Mouse (Mus musculus): ENCODE results near the gene Ctsz.

Ctsz gene

DNA sequence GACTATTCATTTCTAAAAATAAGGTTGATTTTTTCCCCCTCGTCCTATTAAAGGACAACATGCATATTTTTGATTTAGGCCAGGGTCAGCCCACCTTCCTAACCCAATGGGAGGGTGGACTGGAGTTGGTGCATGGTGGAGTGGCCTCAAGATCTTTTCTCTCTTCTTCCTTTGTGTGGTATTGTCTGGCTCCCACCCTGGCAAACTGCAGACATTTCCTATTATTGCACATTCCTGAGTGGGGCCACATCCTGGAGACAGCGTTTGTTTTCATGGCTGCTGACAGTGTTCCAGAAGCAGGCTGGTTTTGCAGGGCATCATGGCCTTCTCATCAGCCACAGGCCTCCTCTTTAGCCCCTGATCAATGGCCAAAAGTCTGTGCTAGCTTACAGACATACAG lies 4.2 kb upstream of the Ctsz start:
- in situ Hi-C loops (cut with MboI, MseI): no loop called here

DNA sequence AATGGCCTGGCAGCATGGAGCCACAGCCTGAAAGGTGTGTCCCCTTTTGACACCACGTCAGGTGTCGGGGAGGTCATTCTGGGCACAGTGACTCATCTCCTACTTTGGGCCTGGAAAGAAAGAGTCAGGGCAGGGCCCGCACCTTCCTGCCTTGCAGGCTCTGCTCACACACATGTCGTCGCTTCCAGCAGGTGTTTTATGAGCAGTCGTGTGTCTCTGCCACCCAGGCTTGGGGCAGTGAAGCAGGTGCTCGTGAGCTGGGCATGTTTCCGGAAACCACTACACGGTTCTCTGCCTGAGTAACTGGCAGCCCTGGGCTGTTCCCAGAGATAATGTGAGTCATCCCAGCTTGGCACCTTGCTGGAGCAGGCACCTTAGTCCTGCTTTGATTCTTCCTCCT lies 3.6 kb upstream of the Ctsz start:
- in situ Hi-C loops (cut with MboI, MseI): no loop called here

DNA sequence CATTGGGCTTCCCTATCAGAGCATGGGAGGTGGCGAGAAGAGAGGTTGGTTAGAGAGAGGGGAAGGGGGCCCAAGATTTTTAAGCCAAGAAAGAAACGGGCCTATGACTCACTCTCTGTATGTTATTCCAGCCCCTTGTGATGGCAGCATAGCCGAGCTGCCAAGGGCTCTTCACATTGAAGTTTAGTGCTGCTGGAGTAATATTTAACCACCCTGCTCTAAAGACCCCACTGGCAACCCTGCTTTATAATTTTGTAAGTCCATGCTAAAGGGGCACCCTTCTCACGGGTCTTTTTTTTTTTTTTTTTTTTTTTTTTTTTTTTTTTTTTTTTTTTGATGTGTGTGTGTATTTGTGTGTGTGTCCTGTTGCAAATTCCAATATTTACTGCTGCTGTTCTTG lies 3.1 kb upstream of the Ctsz start:
- in situ Hi-C loops (cut with MboI, MseI): no loop called here

DNA sequence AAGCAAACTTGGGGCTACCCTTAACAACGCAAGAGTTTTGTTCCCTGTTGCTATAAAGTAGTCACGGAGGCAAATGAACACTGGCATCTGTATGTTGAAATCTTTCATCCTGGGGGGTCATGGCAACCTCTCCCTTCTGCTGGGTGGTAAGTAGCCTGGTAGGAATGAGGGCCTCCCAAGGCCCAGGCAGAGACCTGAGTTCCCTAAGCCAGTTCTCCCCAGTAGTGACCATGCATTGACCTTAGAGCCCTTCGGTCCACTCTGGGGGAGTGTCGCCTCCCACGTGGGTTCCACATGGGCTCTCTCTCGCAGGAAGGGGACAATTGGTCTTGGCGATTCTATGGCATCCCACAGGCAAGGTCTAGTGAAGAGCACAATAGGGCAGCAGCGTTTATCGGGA lies 1.1 kb upstream of the Ctsz start:
- in situ Hi-C loops (cut with MboI, MseI): loop anchor here (5.0 kb wide), 1 partner anchor 32 kb away; the partner anchor contains the start of gene Prelid3b

DNA sequence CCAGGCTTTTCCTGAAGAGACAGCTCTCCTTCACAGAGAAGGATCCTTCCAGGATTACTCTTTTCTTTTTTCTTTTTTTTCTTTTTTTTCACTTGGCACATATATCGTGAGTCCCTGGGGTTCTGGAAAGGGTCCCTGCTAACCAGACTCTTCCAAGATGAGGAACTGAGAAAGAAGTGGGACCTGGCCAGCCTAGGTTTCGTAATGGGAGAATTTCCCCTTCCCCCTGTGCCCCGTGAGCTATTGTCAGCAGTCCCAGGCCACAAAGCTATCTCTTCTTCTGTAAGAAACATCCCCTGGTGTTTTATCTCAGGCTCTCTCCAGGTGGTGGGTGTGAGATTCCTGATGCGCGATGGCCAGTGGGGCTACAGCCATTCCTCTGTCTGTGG lies 605 bp upstream of the Ctsz start:
- in situ Hi-C loops (cut with MboI, MseI): loop anchor here (5.0 kb wide), 1 partner anchor 33 kb away; the partner anchor contains the start of gene Prelid3b

DNA sequence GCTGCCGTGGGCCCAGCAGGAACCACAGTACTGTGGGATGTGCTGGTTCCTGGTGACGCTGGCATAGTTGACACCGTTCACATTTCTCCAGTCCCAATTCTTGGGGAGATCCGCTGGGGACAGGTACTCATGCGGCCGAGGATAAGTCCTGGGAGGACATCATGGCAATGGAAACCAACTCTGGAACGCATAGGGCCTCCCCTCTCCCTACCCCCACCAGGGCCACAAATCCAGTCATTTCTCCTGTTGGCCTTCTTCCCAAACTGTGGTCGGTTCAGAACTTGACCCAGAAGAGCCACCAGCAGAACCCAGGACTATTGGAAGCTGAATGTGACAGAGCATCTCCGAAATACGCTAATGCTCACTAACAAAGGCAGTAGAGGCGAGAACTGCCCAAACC lies 658 bp downstream of the Ctsz start:
- in situ Hi-C loops (cut with MboI, MseI): loop anchor here (5.0 kb wide), 1 partner anchor 34 kb away; the partner anchor contains the start of gene Prelid3b

DNA sequence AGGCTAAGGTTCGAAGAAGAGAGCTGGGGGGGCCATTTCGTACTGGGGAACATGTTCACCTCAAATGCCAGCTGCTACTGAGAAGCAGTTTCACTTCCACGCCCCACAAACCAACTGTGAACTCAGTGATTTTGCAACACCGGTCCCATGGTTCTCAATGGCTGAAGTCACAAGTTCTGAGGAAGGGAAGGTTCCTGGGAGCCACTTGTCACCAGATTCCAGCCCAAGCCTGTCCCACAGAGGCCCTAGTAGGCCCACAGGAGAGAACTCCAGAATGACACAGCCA lies 1.2 kb downstream of the Ctsz start:
- in situ Hi-C loops (cut with MboI, MseI): loop anchor here (5.0 kb wide), 1 partner anchor 35 kb away; the partner anchor contains the start of gene Prelid3b

DNA sequence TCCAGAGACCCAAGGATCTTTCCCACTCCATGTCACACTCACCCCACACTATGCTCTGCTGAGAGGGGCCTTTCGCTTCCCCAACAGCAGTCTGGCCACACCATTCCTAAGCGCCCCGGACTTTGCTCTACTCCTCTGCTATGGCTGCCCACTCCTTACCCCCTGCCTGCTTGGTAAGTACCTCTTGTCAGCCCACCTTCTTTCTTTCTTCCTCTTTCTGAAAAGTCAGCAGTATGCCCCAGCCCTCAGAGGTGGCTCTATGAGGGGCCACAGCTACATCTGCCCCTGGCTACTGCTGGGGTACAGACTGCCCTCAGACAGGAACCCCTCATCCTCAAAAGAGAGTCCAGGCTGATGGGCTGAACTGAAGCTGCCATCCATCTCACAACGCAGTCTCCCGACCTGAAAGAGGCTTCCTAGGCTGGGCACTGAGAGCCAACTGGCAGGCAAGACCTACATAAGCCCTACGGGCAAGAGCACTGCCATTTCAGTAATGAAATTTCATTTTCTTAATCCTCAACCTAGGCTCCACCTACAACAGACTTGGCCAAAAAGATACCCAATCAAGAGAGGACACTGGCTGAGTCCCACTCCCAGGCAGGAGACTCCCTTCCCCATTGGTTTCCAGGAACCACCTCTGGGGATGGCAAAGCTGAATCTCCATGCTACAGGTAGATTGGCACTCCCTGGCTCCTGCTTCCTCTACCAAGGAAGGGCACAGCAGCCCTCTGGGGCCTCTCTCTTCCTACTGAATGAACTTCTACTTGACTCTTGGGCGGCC lies 1.7 kb downstream of the Ctsz start:
- in situ Hi-C loops (cut with MboI, MseI): loop anchor here (5.0 kb wide), 1 partner anchor 35 kb away; the partner anchor contains the start of gene Prelid3b

DNA sequence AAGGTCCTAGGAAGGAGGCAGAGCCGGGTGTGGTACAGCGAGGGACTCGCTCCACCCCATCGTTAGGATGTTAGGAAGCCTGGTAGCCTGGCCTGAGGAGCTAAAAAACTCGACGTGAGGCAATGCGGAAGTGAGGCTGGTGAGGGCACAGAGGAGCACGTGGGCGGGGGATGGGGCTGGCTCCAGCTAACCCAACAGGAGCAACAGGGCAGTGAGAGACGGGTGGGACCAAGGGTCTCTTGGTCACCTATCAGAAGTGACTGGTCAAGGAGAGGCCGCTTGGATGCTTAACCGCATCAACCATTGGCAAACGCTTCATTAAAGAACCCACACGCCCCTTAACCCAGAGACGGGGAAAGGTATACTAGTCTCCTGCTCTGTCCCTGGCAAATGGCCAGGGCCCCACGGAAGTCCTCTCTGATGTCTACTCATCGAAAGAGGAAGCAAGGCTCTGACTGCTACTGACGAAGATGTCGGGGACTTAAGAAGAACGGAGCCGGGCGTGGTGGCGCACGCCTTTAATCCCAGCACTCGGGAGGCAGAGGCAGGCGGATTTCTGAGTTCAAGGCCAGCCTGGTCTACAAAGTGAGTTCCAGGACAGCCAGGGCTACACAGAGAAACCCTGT lies 2.6 kb downstream of the Ctsz start:
- in situ Hi-C loops (cut with MboI, MseI): loop anchor here (5.0 kb wide), 1 partner anchor 36 kb away; the partner anchor contains the start of gene Prelid3b

DNA sequence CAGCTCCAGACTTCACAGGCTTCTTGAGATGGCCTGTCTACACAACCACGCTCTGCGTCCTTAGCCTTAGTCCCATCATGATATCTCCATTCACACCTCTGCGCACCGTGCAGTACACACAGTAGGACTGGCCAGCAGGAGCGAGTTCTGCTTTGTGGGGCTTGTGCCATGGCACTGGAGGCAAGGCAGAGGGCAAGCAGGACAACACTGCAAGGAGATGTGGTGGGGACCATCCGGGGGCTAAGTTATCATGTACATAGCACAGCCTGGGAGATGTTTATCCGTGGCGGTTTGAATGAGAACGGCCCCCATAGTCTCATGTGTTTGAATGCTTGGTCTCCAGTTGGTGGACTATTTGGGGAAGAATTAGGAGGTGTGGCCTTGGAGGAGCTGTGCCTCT lies 3.9 kb downstream of the Ctsz start:
- in situ Hi-C loops (cut with MboI, MseI): loop anchor here (5.0 kb wide), 1 partner anchor 37 kb away; the partner anchor contains the start of gene Prelid3b

DNA sequence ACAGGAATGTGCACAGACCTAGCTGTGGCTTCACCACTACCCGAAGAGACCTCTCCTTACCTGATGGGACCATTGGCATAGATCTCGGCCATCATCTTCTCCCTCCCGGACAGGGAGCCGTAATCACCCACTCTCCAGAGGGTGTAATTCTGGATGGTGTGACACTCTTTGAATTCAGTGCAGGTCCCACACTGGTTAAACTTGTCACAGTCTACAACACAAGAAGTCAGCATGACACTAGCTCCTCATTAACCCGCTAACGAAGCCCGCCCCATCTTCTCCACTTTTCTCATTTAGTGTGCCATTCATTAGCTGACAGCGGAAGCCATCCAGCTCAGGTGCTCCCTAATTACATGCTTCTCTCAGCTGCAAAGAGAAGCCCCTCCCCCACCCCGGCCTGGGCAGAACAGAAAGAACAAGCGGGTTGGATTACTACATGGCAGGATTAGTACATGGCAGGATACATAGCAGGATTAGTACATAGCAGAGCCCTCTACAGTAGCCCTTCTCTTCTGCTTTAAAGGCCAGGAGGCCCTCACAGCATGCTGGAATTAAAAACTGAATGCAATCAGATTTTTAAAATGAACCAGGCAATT lies 9.7 kb downstream of the Ctsz start:
- in situ Hi-C loops (cut with MboI, MseI): no loop called here

DNA sequence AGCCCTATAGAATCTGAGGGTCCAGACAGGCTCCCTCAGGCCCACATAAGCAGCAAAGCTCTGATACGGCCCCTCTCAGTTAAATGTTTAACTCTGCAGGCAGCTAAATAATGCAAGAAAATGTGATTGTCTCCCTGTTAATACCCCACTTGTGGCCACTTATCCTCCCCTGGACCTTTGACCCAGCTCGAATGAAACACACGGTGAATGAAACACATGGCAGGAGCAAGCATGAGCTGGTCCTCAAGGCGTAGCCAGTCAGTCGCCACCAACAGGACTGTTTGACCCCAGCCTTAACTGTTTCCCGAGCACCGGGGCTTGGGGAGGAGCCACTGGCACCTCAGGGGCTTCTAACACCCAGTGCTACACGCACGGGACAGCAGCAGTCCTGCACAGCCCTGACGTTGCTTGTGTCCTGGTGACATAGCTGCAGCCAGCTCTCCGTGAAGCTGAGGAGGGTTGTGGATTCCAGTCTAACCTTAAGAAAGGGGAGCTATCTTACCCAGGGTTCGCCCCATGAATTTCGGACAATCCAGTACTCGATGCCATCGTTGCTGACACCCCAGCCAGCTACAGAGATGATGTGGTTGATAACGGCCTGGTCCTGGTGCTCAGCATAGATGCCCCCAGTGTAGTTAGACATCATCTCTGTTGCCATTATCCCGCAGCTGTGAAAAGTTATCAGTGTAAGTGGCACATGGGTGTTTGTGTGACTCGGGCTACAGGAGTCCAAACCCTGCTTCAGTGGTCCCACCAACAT lies 10.6 kb downstream of the Ctsz start:
- in situ Hi-C loops (cut with MboI, MseI): no loop called here

DNA sequence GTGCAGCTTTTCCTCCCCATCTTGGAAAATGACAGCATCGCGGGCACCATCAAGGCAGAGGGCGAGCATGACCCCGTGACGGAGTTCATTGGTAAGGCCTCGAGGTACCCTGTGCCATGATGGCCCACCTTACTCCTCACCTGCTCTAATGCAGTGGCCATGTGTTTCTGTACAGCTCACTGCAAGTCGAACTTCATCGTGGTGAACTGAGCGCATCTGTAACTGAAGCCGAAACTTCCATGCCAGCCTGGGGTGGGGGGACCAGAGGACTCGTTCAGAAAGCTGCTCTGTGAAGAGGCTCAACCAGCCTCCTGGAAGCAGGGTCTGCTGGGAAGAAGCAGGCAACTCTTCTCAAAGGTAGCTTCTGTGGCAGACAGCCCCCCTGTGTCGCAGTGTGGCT lies 12.0 kb downstream of the Ctsz start:
- in situ Hi-C loops (cut with MboI, MseI): no loop called here

DNA sequence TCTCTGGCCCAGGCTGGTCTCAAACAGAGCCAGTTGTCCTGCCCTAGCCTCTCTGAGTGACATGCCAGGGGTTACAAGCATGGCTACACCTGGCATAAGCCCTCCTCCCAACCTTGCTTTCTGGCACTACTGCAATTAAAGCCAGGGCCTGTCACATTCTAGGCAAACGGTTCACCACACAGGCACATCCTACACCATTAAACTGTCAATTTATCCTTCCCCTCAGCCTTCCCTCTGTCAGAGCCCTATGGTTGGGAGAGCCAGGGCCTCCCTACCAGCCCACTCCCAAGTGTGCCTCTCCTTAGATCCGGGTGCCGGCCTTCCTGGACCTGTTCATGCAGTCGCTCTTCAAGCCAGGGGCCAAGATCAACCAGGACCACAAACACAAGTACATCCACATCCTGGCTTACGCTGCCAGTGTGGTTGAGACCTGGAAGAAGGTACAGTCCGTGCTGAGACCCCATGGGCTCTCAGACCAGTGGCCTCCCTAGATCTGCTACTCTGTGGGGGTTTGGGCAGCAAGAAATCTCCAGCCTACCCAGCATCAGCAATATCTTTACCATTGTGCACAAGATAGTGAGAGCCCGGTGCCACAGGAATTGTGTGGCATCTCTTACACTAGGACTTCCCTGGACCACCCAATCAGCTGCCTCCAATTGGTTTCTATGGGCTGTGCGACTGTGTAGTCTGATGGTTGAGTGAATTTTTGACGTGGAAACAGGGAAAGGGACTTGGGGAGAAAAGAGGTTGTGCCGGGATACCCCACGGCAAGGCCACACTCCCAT lies 14.3 kb downstream of the Ctsz start:
- in situ Hi-C loops (cut with MboI, MseI): no loop called here

DNA sequence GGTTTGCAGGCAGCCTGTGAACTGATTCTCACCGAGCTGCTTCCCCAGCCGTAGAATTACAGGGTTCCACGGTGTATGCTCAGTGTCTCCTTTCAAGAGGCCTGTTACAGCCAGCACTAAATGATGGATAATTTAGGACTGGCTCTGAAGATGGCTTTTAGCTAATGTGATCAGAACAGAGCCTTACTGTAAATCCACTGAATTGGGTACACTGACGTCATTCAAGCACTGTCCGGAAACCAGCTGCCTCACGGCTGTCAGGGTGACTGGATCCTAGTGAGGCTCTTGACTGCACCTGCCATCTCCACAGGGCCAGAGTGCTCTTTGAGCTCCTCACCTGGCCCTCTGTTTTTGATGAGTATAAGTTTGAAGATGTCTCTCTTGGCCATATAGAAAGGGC lies 17.7 kb downstream of the Ctsz start:
- in situ Hi-C loops (cut with MboI, MseI): no loop called here

DNA sequence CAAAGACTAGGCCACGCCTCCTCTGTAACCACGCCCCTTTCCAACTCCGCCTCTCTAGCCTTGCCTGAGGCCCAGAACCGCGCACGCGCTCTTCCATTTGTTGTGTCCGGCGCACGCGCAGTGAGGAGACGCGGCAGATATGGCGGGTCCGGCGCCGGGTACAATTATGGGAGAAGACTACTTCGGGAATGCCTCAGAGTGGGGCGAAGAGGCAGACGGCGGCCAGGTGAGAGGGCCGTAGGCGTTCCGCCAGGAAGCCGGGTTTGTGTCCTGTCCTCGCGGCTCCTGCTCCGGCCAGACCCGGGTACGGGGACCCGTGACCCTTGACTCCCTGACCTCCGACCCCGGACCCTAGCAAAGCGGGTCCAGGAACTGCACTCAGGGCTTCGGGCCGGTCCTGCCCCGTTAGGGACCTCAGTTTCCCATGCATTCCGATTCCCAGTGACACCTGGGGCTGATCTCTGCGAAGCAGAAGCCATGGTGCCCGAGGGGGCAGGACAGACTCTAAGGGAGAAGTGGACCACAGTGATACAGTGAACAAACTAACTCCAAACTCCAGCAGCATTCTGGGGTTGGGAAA lies 23.0 kb downstream of the Ctsz start, which contains the start of gene Nelfcd:
Gene Nelfcd, plus strand, starts transcription at position 74 of the 580 bp plus-strand sequence.
- in situ Hi-C loops (cut with MboI, MseI): no loop called here

DNA sequence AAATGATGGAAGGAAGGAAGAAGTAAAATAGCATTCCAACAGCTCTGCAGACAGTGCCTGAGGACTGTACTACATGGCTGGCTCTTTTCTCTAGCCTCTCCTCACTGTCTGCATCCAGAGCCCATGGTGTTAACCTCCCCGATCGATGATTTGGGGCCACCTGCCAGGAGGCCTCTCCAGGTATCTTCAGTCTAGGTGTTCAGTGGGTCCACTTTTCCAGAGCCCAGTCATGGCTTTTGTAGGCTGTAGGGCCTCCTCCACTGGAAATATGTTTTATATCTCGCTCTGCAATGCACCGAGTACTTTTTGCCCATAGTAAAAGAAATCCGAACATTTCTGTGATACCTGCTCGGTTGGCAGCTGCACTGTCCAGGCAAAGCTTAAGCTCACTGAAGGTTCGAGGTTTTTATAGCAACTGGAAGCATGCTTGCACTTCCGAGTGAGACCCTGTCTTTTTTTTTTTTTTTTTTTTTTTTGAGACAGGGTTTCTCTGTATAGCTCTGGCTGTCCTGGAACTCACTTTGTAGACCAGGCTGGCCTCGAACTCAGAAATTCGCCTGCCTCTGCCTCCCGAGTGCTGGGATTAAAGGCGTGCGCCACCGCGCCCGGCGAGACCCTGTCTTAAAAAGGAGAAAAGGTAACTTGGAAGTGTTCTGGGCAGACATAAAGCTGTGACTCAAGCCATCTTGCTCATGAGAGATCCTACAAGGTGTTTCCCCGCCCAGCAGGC lies 23.7 kb downstream of the Ctsz start:
- in situ Hi-C loops (cut with MboI, MseI): no loop called here

DNA sequence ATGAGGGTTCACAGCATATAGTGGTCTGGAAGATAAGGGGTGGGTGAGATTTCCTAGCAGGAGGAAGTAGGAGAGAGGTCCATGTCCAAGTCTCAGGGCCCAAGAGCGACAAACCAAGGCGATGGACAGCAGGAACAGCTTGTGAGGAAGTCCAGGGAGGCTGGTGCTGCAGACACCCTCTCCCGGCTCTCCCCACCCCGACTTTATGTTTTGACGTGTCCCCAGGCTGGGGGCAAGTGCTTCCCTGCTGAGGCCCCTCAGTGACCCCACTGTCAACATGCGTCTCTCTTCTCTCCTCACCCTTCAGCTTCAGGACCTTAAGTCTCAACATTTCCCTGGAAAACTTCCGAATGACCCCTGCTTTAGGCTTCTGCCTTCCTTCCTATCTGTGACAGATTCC lies 25.7 kb downstream of the Ctsz start:
- in situ Hi-C loops (cut with MboI, MseI): no loop called here

DNA sequence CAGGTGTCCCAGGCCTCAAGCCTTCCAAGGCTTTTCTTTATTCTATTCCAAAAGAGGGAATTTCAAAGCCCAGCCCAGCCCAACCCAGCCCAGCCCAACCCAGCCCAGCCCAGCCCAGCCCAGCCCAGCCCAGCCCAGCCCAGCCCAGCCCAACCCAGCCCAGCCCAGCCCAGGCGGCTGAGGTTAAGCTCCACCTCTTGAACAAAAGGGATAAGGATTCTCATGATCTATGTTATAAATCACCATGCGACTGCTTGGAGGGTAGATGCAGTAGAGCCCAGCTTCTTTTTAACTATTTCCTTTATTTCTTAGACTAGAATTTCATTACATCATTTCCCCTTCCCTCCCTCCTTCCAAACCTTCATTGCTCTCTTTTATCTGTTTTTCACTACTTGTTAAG lies 28.6 kb downstream of the Ctsz start:
- in situ Hi-C loops (cut with MboI, MseI): no loop called here

DNA sequence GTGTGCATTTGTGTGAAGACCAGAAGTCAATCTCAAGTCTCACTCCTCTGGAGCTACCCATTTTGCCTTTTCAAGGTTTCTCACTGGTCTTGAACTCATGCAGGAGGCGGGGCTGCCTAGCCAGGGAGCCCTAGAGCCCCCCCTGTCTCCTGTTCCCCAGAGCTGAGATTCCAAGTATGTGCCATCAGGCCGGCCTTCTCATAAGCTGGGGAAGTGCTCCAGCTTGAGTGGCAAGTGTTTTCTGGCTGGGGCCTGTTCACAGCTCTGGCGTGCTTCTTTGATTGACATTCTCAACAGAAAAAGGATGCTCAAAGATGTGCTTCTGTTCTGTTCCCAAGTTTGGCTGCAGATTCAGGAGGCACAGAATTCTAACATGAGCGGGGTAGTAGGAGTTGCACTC lies 38.4 kb downstream of the Ctsz start:
- in situ Hi-C loops (cut with MboI, MseI): loop anchor here (5.0 kb wide), 1 partner anchor 83 kb away; no protein-coding TSS in a partner anchor
